Mouse (Mus musculus): ENCODE results near the gene Gm9821. TPM values are rescaled to one million over a fixed set of nuclear protein-coding genes. Genes with fewer than 3 reads are reported as not detected.

Gene Gm9821
- polyA plus RNA-seq, 1 experiment from 2014 or later: 3.4 TPM

Small RNA genes within 50 kb of the gene (microRNA-seq; reads per million reads assigned to microRNA genes)
- gene Mir6999 (ENCODE audit: borderline number of aligned reads): not detected

Other genes with a start within 250 kb of the Gm9821 start
- 24.2 and 25.2 TPM in 2 replicates for gene Atg13, start 235.1 kb upstream of the Gm9821 start, polyA plus RNA-seq (2015; fragmentation: Nextera tagmentation; extraction: Ambion mirVana)
- gene Harbi1, start 234.9 kb upstream of the Gm9821 start, polyA plus RNA-seq (2015; fragmentation: Nextera tagmentation; extraction: Ambion mirVana): 12.9 and 13.8 TPM in 2 replicates
- 12.7 and 13.0 TPM in 2 replicates for gene Ambra1, start 215.6 kb upstream of the Gm9821 start, polyA plus RNA-seq (2015; fragmentation: Nextera tagmentation; extraction: Ambion mirVana)
- gene Chrm4, start 18.5 kb upstream of the Gm9821 start, polyA plus RNA-seq (2015; fragmentation: Nextera tagmentation; extraction: Ambion mirVana): 0.09 and 0.12 TPM in 2 replicates
- 118 and 153 TPM in 2 replicates for gene Mdk, start 13.4 kb upstream of the Gm9821 start, polyA plus RNA-seq (2015; fragmentation: Nextera tagmentation; extraction: Ambion mirVana)
- 70.9 and 81.0 TPM in 2 replicates for gene Dgkz, start 30.2 kb downstream of the Gm9821 start, polyA plus RNA-seq (2015; fragmentation: Nextera tagmentation; extraction: Ambion mirVana)
- gene Creb3l1, start 78.8 kb downstream of the Gm9821 start, polyA plus RNA-seq (2015; fragmentation: Nextera tagmentation; extraction: Ambion mirVana): 1.5 TPM in 2 replicates
- gene Phf21a, start 147.4 kb downstream of the Gm9821 start, polyA plus RNA-seq (2015; fragmentation: Nextera tagmentation; extraction: Ambion mirVana): 8.9 TPM in 2 replicates

Measured in thymus, postnatal 0 days (tissue).